Mouse (Mus musculus) G1E (cell line): ENCODE data around the gene Eif2b4.

Experiments used
- CTCF ChIP-seq: IDR thresholded peaks from 2 replicates; pipeline ENCODE4 v1.5.1; 2012; ENCODE audit warnings: low read depth, low read length, inconsistent platforms, mixed read lengths
- GATA1 ChIP-seq: IDR thresholded peaks from 2 replicates; pipeline ENCODE4 v1.6.1; 2012; ENCODE audit warnings: borderline replicate concordance, low read length, inconsistent platforms, mixed read lengths
- GATA2 ChIP-seq: IDR thresholded peaks from 2 replicates; pipeline ENCODE4 v1.6.1; 2012; ENCODE audit warnings: low read depth, low read length, inconsistent platforms, borderline replicate concordance
- POLR2AphosphoS5 ChIP-seq: IDR thresholded peaks from 2 replicates; pipeline ENCODE4 v1.6.1; 2012; ENCODE audit warnings: low read depth, low read length, inconsistent platforms; ENCODE audit not compliant: insufficient replicate concordance
- TAL1 ChIP-seq: conservative IDR thresholded peaks from 2 replicates; pipeline ENCODE4 v1.6.1; 2012; ENCODE audit warnings: low read depth, low read length, inconsistent platforms, mixed read lengths

- TF ChIP-seq CTCF (no peak), POLR2AphosphoS5 (no peak), GATA1 (no peak), GATA2 (no peak), TAL1 (no peak)
These were observed 938 bp downstream of the Eif2b4 start for GRCm38 (mm10) chr5:31192045-31192938.
